Mouse (Mus musculus): ENCODE data around the gene Nedd9. TPM values are rescaled to one million over a fixed set of nuclear protein-coding genes. Genes with fewer than 3 reads are reported as not detected.
A peak's percentile ranks its signal among the peaks of the same experiment; 100 is the strongest.

The Nedd9 gene
- polyA plus RNA-seq, 1 experiment from 2014 or later: 12.4 TPM

DNA sequence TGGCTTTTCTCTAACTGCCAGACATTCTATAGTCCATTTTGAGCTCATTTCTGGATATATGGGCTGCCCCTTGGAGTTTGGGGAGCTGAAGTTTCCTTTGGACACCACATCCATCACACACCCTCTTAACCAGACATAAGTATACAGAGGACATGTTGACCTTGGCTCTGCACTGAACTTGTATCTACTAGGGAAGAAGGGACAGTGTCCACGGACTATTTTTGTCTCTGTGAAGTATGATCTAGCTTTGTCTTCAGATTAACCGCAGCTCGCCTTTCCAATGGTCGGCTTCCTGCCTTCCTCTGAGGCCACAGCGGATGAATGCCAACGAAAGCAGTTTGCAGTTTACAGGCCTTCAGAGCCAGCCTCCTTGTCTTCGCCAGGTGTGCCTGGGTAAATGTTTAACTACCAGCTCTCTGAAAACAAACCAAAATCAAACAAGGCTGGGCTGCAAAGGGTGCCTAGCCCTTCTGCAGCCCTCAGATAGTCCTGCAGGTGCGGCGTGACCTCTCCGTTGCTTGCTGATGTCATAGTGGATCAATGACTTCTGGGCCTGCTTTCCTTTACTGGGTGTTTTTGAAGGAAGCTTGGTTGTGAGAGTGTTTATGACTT lies 63.6 kb downstream of the Nedd9 start:
- WGBS: 77% methylated on average over 10 of the region's 10 CpGs
- Histone ChIP-seq H3K27ac (replicated peaks) (no peak overlapping the region), H3K9ac (replicated peaks) (no peak overlapping the region), H3K4me1 (no peaks in the 10 kb centered on the region), H3K9me3 (replicated peaks) (no peaks in the 10 kb centered on the region), H3K27me3 (replicated peaks) (no peaks in the 10 kb centered on the region), H3K4me3 (replicated peaks) (no peak overlapping the region), H3K4me2 (no peak overlapping the region), H3K36me3 (no peaks in the 10 kb centered on the region)
- ATAC-seq (ENCODE audit: low FRiP score): no peak

DNA sequence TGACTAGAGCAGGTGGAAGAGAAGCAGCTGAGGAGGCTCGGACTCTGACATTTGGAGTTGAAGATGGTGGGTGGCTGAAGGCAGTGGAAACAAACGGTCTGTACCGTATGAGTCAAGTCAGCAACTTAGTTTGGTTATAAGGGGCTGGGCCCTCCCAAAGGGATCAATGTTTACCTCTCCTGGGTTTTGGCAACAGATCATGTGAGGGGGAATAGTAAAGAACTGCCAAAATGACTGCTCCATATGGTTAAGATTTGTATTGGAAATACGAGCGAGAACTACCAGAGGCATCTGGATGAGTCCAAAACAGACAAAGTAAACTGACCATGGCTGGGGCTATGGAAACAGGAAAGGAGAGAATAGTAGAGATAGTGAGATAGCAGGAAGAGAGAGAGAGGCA lies 64.6 kb downstream of the Nedd9 start:
- Histone ChIP-seq H3K4me2 (no peak overlapping the region), H3K27me3 (replicated peaks) (no peaks in the 10 kb centered on the region), H3K36me3 (no peaks in the 10 kb centered on the region), H3K4me1 (no peaks in the 10 kb centered on the region), H3K9ac (replicated peaks) (no peak overlapping the region), H3K4me3 (replicated peaks) (no peak overlapping the region), H3K27ac (replicated peaks) (no peak overlapping the region), H3K9me3 (replicated peaks) (no peaks in the 10 kb centered on the region)
- ATAC-seq (ENCODE audit: low FRiP score): no peak
- WGBS: 91% methylated on average over 5 of the region's 5 CpGs

DNA sequence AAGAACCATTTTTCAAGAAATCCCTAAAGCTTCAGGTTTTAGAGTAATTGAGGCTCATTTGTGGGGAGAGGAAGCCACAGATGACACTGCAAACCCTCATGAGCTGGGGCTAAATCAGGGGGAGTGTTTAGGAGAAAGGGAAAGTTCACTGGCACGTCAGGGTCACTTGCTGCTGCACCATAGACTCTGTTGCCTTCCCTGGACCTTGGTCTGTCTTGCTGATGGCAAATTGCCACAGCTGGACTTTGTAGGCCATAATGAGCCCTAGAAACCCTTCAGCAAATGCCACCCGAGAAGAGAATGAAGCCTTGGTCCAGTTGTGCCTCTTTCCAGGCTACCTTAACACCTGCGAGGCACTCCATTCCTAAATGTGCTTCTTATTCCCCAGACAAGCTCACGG lies 66.8 kb downstream of the Nedd9 start:
- Histone ChIP-seq H3K4me3 (replicated peaks) (no peak overlapping the region), H3K36me3 (no peaks in the 10 kb centered on the region), H3K9ac (replicated peaks) (no peak overlapping the region), H3K4me2 (no peak overlapping the region), H3K9me3 (replicated peaks) (no peaks in the 10 kb centered on the region), H3K27ac (replicated peaks) (no peak overlapping the region), H3K4me1 (peaks cover 12% of the 10 kb centered on the region), H3K27me3 (replicated peaks) (no peaks in the 10 kb centered on the region)
- ATAC-seq (ENCODE audit: low FRiP score): no peak
- 78% methylated on average over 4 of the region's 4 CpGs for whole genome bisulfite sequencing

DNA sequence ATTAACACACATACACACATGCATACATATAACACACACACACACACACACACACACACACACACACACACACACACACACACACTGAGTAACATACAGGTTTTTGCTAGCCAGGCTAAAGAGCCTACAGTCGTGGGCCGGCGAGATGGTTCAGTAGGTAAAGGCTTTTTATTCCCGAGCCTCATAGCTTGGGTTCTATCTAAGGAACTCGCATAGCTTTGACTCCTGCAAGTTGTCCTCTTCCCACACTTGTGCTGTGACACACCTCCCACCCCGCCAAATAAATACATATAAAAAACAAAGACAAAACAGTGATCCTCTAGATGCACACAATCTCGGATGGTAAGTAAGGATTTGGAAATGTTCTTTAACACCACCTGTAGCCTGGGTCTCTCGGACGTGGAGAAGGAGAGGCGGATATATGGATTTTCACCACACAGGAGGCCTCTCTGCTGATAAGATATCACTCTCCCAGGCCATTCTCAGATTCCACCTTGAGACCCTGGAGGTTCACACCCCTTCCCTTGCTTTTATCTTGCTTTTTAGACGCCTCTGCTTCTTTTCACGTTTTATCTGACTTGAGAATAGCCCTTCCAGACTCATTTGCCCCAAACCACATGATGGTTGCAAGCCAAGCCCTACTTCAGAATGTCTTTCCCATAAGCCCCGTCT lies 68.8 kb downstream of the Nedd9 start:
- Histone ChIP-seq H3K9me3 (replicated peaks) (no peaks in the 10 kb centered on the region), H3K27ac (replicated peaks) (no peak overlapping the region), H3K4me2 (no peak overlapping the region), H3K9ac (replicated peaks) (no peak overlapping the region), H3K4me1 (peaks cover 12% of the 10 kb centered on the region), H3K36me3 (no peaks in the 10 kb centered on the region), H3K4me3 (replicated peaks) (no peak overlapping the region), H3K27me3 (replicated peaks) (no peaks in the 10 kb centered on the region)
- WGBS: 89% methylated on average over 13 of the region's 13 CpGs
- no peak for ATAC-seq (ENCODE audit: low FRiP score)

DNA sequence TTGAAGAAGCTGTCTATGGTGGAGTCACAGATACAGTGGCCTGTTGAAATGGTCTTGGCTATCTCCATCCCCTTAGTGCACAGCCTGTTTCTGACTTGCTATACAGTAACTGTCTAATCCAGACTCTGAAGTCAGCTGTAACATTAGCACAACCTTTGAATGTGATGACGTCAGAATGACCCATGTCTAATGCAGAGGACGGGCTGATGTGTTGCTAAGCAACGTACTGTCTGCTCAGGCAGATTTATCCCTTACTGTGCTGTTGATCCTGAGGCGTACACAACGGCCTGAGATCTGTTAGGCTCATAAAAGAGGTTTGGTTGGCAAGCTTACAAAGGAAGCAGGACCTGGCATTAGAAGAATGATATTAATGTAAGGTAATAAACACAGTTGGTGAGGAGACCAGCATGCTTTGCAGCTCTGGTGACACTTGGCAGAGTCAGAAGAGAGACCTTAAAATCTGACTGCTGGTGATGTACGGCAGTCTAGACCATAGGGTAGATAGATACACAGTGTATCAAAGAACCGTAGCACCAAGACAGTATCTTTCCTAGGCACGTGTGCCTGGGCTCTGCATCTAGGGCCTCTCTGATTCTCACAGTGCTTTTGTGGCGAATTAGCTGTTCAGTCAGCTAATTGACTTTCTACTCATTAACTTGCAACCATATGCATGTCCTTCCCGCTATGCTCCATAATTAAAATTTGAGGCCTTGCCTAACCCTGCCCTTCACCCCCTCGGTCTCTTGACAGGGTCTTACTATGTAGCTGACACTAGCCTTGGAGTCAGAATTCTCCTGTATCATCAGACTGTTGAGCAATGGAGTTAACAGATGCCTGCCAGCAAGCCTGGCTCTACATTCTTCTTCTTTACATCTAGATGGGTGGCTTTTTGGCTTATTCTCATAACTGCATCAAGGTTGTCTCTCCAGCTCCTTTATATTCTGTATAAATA lies 70.8 kb downstream of the Nedd9 start:
- Histone ChIP-seq H3K9me3 (replicated peaks) (no peaks in the 10 kb centered on the region), H3K4me2 (no peak overlapping the region), H3K27ac (replicated peaks) (peak overlapping the region; percentile 56), H3K9ac (replicated peaks) (no peak overlapping the region), H3K4me3 (replicated peaks) (no peak overlapping the region), H3K36me3 (no peaks in the 10 kb centered on the region), H3K27me3 (replicated peaks) (no peaks in the 10 kb centered on the region), H3K4me1 (peaks cover 12% of the 10 kb centered on the region)
- WGBS: 21% methylated on average over 11 of the region's 11 CpGs
- peak; percentile 94 for ATAC-seq (ENCODE audit: low FRiP score)

DNA sequence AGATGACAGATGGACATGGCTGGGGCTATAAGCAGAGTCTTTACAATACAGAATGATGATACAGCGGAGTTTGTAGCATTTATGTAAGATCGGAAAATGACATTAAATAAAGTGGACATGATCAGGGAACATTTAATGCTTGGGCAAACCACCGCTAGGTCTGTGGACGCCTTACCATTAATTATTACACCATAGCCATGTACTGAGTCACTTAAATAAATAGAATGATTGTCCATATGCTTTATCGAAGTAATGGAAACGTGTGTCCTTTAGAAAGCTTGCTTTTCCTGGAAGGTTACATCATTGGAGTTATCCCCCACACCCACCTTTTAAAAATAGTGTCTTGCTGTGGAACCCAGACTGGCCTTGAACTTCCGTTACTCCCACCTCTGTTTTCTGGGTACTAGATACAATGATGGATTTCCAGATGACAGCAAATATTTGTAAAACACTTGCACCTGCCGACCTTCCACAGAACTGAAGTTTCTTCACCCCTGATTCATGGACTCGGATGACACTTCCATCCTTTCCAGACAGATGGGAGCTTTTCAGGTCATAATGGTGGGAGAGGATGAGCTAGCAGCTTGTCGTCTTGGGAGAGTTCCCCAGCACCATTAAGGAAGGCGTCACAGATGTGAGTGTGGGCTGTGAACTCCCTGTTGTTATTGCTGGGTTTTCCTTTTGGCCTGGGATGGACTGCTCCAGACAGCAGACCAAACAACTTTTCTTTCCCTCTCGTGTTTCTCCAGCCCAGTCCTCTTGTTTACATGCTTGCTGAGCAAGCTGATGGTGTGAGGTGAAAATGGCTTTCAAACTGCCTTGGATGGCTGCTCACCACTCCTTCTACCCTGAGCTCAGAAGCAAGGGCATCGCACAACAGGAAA lies 76.7 kb downstream of the Nedd9 start:
- Histone ChIP-seq H3K27ac (replicated peaks) (no peak overlapping the region), H3K36me3 (no peaks in the 10 kb centered on the region), H3K4me2 (no peak overlapping the region), H3K9me3 (replicated peaks) (no peaks in the 10 kb centered on the region), H3K4me1 (no peaks in the 10 kb centered on the region), H3K9ac (replicated peaks) (no peak overlapping the region), H3K27me3 (replicated peaks) (no peaks in the 10 kb centered on the region), H3K4me3 (replicated peaks) (no peak overlapping the region)
- WGBS: 80% methylated on average over 13 of the region's 13 CpGs
- ATAC-seq (ENCODE audit: low FRiP score): no peak

DNA sequence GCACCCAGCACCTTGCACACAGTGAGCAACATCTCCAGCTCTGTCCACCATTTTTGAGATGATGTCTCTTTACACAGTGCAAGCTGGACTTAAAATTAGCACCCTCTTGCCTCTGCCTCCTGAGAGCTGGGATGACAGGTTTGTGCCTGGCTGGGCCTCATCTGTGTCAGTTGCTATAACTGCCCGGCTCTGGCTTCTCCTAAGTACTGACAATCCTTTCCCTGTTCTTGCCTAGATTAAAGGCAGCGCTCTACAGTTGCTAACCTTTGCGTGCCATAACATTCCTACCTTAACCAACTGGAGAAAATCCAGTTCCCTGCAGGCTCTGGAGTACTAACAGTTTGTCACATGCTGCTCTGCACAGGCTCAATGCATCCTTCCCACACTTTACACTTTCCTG lies 77.9 kb downstream of the Nedd9 start:
- H3K27ac ChIP-seq (replicated peaks): no peak overlapping the region
- no peaks in the 10 kb centered on the region for H3K36me3 ChIP-seq
- no peaks in the 10 kb centered on the region for H3K9me3 ChIP-seq (replicated peaks)
- ATAC-seq (ENCODE audit: low FRiP score): no peak
- H3K4me1 ChIP-seq: no peaks in the 10 kb centered on the region
- no peak overlapping the region for H3K4me3 ChIP-seq (replicated peaks)
- H3K9ac ChIP-seq (replicated peaks): no peak overlapping the region
- no peaks in the 10 kb centered on the region for H3K27me3 ChIP-seq (replicated peaks)
- 91% methylated on average over 3 of the region's 3 CpGs for WGBS
- no peak overlapping the region for H3K4me2 ChIP-seq

DNA sequence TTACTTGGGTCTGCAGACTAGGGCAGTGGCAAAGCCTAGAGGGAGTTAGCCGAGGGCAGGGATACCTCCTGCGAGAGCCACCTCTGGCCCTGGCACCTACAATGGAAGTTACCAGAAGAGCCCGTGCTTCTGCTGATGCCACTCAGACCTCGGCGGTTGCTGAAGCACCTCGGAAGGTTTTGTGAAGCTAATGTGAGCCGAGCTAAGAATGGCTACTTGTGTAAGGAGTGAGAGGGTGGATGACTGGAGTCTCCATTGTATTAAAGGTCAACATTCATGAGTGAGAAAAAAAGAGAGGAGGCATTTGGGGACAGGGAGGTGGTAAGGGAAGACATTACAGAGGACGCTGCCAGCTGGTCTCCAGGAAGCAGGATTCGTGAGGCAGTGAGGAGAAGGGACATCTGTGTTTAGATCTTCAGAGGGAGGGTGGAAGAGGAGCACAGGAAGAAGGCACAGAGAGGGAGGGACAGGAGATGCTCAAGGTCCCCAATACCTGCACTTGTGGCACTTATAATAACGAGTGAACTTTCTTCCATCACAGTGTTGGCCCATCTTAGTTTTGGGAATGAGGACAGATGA lies 78.7 kb downstream of the Nedd9 start:
- ATAC-seq (ENCODE audit: low FRiP score): no peak
- Histone ChIP-seq H3K4me3 (replicated peaks) (no peak overlapping the region), H3K4me2 (no peak overlapping the region), H3K27ac (replicated peaks) (no peak overlapping the region), H3K4me1 (no peaks in the 10 kb centered on the region), H3K9ac (replicated peaks) (no peak overlapping the region), H3K9me3 (replicated peaks) (no peaks in the 10 kb centered on the region), H3K27me3 (replicated peaks) (no peaks in the 10 kb centered on the region), H3K36me3 (no peaks in the 10 kb centered on the region)
- WGBS: 86% methylated on average over 10 of the region's 10 CpGs

DNA sequence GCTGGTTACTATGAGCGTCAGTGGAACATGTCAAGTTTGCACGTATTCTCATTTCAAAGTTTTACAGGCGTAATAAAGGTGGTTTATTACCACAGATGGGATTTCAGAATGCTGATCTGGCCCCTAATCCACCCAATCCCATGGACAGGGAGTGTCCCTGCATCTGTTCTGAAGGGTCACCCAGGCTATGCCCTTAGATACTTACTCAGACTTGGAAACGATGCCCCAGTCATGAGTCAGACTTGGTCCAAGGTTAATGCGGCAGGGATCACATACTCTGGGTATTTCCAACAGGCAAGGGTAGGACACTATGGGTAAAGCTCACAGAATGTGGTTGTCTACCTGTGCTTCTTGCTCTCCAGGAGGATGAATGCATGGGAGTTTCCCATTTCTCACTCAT lies 82.2 kb downstream of the Nedd9 start:
- no peak for ATAC-seq (ENCODE audit: low FRiP score)
- no peak overlapping the region for H3K27ac ChIP-seq (replicated peaks)
- H3K9ac ChIP-seq (replicated peaks): no peak overlapping the region
- no peaks in the 10 kb centered on the region for H3K27me3 ChIP-seq (replicated peaks)
- H3K4me3 ChIP-seq (replicated peaks): no peak overlapping the region
- no peak overlapping the region for H3K4me2 ChIP-seq
- H3K4me1 ChIP-seq: 0 out of 2 replicates have a peak, but pooled peaks cover 9% of the 10 kb centered on the region
- 91% methylated on average over 5 of the region's 5 CpGs for WGBS
- no peaks in the 10 kb centered on the region for H3K9me3 ChIP-seq (replicated peaks)
- no peaks in the 10 kb centered on the region for H3K36me3 ChIP-seq

DNA sequence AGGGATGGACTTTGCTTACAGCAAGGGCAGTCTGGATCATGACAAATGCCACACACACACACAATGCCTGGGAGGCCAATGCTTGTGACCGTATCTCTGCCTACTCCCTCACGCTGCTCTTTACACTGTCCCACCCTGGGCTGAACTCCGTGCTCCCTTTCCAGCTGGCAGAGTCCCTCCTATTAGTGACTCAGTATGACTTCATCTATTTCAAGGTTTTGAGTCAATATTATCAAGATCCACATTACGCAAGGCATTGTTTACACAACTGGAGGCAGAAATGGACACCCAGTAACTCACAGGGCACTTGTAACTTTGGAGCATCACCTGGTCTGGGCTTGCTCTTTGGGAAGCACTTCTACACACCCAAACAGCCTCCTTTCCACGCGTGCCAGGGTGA lies 83.3 kb downstream of the Nedd9 start:
- WGBS: 80% methylated on average over 6 of the region's 6 CpGs
- no peaks in the 10 kb centered on the region for H3K36me3 ChIP-seq
- H3K4me1 ChIP-seq: 0 out of 2 replicates have a peak, but pooled peaks cover 9% of the 10 kb centered on the region
- no peak overlapping the region for H3K9ac ChIP-seq (replicated peaks)
- no peak overlapping the region for H3K4me3 ChIP-seq (replicated peaks)
- H3K27ac ChIP-seq (replicated peaks): no peak overlapping the region
- ATAC-seq (ENCODE audit: low FRiP score): no peak
- H3K4me2 ChIP-seq: no peak overlapping the region
- H3K9me3 ChIP-seq (replicated peaks): no peaks in the 10 kb centered on the region
- H3K27me3 ChIP-seq (replicated peaks): no peaks in the 10 kb centered on the region

All from neural tube, embryonic 15.5 days (tissue).